Mouse (Mus musculus) activated CD4-positive, CD25-positive, alpha-beta regulatory T cell, adult 9 weeks (primary cell): ENCODE data around the gene Olfr1216. TPM values are rescaled to one million over a fixed set of nuclear protein-coding genes. Genes with fewer than 3 reads are reported as not detected.

Experiments
- polyA plus RNA-seq: library from polyadenylated mRNA; unstranded; fragments of 100-300 nt; shearing (Covaris generic); gene quantifications from one replicate; pipeline ENCODE4 v1.2.1, GENCODE M21; 2017

Gene Olfr1216
- polyA plus RNA-seq: not detected

DNA sequence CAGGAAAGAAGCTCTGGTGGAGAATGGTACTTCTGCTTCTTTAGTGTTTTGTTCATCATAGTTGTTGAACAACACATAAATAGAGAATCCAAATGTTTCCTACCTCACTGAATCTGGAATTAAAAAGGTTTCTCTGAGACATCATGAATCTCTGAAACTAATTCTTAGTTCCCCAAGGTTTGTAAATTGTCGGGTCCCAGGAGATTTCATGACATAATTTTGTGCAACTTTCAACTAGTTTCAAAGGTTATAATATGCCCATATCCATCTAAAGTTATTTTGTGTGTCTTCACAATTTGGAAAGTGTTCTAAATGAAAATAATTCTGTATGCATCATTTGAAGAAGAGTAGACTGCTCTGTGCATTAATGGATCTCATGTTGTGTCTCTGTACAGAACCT, at the start of gene Olfr1216:
Gene Olfr1216, minus strand, starts transcription at position 101 of the 400 bp plus-strand sequence.

DNA sequence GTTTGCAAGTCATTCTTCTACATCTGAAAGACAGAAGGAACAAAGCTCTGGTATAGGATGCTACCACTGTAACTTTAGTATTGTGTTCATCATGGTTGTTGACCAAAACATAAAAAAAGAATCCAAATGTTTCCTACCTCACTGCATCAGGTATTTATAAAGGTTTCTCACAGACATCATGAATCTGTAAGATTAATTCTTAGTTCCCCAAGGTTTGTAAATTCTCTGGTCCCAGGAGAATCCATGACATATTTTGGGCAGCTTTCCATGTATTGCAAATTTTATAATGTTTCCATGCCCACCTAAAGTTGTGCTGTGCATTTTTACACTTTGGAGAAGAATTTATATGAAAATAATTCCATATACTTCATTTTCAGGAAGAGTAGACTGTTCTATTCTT, 42.9 kb upstream of the Olfr1216 start, which contains the start of gene Olfr1218:
Gene Olfr1218, minus strand, starts transcription at position 101 of the 400 bp plus-strand sequence.

DNA sequence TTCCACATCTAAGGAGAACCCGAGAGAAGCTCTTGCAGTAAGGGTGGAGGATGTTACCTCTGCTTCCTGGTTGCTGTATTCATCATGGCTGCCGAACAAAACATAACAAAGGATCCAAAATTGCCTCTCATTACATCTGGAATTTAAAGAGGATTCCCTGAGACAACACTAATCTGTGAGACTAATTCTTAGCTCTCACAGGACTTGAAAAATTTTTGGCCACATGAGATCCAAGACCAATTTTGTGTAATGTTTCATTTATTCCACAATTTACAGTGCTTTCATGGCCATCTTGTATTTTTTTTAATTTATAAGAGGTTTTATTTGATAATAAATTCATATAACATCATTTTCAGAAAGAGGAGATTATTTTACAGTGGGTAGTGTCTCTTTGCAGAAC, 13.8 kb upstream of the Olfr1216 start, which contains the start of gene Olfr1217:
Gene Olfr1217, minus strand, starts transcription at position 101 of the 400 bp plus-strand sequence.

DNA sequence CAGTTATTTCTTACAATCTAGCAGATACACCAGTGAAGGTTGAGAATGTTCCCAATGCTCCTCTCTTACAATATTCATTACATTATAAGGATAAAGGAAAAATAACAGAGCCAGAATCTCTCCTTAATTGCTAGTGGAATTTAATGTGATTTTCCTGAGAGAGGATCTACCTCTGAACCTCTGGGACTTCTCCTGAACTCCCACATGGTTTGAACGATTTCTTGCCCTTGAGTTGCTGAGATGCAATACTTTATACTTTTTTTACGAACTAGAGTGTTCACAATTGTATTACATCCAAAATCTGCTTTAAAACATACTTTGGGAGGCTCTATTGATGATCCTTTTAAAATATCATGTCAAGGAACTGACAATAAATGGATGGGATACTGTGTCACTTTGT, 11.3 kb downstream of the Olfr1216 start, which contains the start of gene Olfr1215:
Gene Olfr1215, minus strand, starts transcription at position 101 of the 400 bp plus-strand sequence.

DNA sequence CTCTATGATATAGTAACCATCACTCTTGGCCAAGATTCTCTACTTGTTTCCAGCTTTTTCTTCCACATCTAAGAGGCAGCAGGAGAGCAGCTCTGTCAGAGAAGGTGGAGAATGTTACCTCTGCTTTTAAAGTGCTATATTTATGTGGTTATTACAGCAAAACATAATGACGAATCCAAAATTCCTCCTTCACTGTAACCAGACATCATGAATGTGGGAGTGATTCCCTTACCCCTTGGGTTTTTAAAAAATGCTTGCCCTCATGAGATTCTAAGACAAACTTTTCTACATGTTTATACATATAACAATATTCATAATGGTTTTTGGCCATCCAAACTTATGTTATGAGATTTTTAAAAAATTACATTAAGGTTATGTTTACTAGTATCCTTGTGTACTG, 25.6 kb downstream of the Olfr1216 start, which contains the start of gene Olfr1214:
Gene Olfr1214, minus strand, starts transcription at position 101 of the 400 bp plus-strand sequence.

DNA sequence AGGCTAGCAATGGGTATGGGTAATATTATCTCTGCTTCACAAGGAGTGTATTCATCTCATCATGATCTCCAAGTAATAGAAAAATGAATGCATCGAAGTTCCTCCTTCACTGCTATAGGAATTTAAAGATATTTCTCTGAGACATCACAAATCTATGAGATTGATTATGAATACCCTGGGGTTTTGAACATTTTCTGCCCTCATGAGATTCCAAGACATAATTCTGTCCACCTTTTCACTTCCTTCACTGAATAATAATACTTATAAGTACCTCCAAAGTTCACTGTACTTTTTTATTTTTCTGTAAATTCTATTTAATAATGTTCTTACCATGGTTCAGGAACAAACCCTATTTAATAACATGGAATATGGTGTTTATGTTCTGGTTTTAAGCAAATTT, 38.0 kb downstream of the Olfr1216 start, which contains the start of gene Gm13762:
Gene Gm13762, minus strand, starts transcription at position 101 of the 400 bp plus-strand sequence.

Other genes with a start within 250 kb of the Olfr1216 start
- not detected for gene Olfr1200, start 247.9 kb downstream of the Olfr1216 start, polyA plus RNA-seq
- gene Olfr1201, start 225.3 kb downstream of the Olfr1216 start, polyA plus RNA-seq: not detected
- gene Olfr1202, start 203.8 kb downstream of the Olfr1216 start, polyA plus RNA-seq: not detected
- gene Olfr1205, start 188.6 kb downstream of the Olfr1216 start, polyA plus RNA-seq: not detected
- not detected for gene Olfr1204, start 169.0 kb downstream of the Olfr1216 start, polyA plus RNA-seq
- gene Olfr1206, start 155.1 kb downstream of the Olfr1216 start, polyA plus RNA-seq: not detected
- gene Olfr1208, start 116.0 kb downstream of the Olfr1216 start, polyA plus RNA-seq: not detected
- not detected for gene Olfr1209, start 103.2 kb downstream of the Olfr1216 start, polyA plus RNA-seq
- not detected for gene Olfr1211, start 80.2 kb downstream of the Olfr1216 start, polyA plus RNA-seq
- not detected for gene Olfr1212, start 64.4 kb downstream of the Olfr1216 start, polyA plus RNA-seq
- gene Gm13762, start 38.1 kb downstream of the Olfr1216 start, polyA plus RNA-seq: not detected
- gene Olfr1214, start 25.7 kb downstream of the Olfr1216 start, polyA plus RNA-seq: not detected
- gene Olfr1215, start 11.4 kb downstream of the Olfr1216 start, polyA plus RNA-seq: not detected
- not detected for gene Olfr1217, start 13.7 kb upstream of the Olfr1216 start, polyA plus RNA-seq
- gene Olfr1218, start 42.8 kb upstream of the Olfr1216 start, polyA plus RNA-seq: not detected
- gene Olfr1219, start 65.2 kb upstream of the Olfr1216 start, polyA plus RNA-seq: not detected
- not detected for gene Olfr1220, start 88.5 kb upstream of the Olfr1216 start, polyA plus RNA-seq
- not detected for gene Olfr1221, start 98.9 kb upstream of the Olfr1216 start, polyA plus RNA-seq
- not detected for gene Olfr1222, start 114.7 kb upstream of the Olfr1216 start, polyA plus RNA-seq
- gene Olfr1223, start 133.2 kb upstream of the Olfr1216 start, polyA plus RNA-seq: not detected
- gene Olfr1224-ps1, start 145.8 kb upstream of the Olfr1216 start, polyA plus RNA-seq: not detected
- not detected for gene Olfr1225, start 156.3 kb upstream of the Olfr1216 start, polyA plus RNA-seq
- not detected for gene Olfr1226, start 181.7 kb upstream of the Olfr1216 start, polyA plus RNA-seq
- gene Olfr1228, start 235.7 kb upstream of the Olfr1216 start, polyA plus RNA-seq: not detected